Mouse (Mus musculus): ENCODE measurements around the gene Gm21836. TPM values are rescaled to one million over a fixed set of nuclear protein-coding genes. Genes with fewer than 3 reads are reported as not detected.
"Not testable (repeated sequence)": the region's sequence is repeated elsewhere in the genome, so short reads cannot be mapped to it uniquely, and the experiment has no call there.

Gene Gm21836
- not detected in 2 replicates for polyA plus RNA-seq (2015; fragmentation: Nextera tagmentation; extraction: Ambion mirVana)

DNA sequence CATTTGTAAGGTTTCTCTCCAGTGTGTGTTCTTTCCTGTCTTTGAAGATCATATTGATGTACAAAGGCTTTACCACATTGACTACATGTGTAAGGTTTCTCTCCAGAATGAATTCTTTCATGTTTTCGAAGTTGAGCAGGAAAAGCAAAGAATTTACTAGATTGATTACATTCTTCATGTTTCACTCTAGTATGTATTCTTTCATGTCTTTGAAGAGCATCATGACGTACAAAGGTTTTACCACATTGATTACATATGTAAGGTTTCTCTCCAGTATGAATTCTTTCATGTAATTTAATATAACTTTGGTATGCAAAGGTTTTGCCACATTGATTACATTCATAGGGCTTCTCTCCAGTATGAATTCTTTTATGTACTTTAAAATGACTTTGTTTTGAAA lies at the start of gene Gm21836:
Gene Gm21836, minus strand, starts transcription at position 101 of the 400 bp plus-strand sequence.
- H3K4me1 ChIP-seq (replicated peaks); H3K36me3 ChIP-seq; H3K4me3 ChIP-seq; H3K27ac ChIP-seq; H3K9me3 ChIP-seq (replicated peaks); H3K9ac ChIP-seq; H3K27me3 ChIP-seq; ATAC-seq (replicated peaks; ENCODE audit: insufficient number of reproducible peaks, insufficient read depth, low FRiP score, low read depth); H3K4me2 ChIP-seq: not testable (repeated sequence)
- 82% methylated on average over 2 of the region's 2 CpGs for WGBS

DNA sequence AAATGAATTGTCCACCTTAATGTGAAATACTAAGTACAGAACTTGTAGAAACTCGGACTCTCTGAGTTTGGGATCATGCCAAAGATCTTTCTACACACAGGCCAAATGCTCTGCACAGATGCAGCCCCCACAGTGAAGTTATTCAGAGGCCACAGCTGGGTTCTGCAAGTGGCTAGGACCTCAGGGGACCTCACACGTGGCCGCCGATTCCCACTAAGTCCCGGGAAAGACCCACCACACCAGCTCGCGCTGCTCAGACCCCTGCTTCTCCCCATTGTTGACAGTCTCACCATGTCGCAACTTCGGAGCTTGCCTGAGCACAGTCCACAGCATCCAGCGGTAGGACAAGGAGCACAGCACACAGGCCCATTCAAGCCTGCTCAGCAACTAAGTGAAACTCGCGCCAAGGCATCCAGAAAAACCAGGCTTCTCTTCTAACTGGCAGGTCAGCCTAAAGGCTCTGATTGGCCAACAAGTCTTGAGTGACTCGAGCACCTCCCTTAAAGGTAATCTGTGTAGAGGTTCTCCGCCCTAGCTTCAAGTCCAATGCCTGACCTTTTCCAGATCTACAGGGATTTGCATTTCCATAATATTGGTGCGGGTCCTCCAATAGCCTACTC lies 13.1 kb downstream of the Gm21836 start:
- not testable (repeated sequence) for ATAC-seq (replicated peaks; ENCODE audit: insufficient number of reproducible peaks, insufficient read depth, low FRiP score, low read depth); H3K27me3 ChIP-seq; H3K9ac ChIP-seq; H3K9me3 ChIP-seq (replicated peaks); H3K4me3 ChIP-seq
- H3K4me1 ChIP-seq (replicated peaks): peaks cover 22% of the 10 kb centered on the region
- H3K27ac ChIP-seq: peak overlapping the region; percentile 51
- peaks cover 13% of the 10 kb centered on the region for H3K36me3 ChIP-seq
- 44% methylated on average over 13 of the region's 15 CpGs for WGBS
- H3K4me2 ChIP-seq: 0 out of 2 replicates have a peak overlapping the region, but pooled peaks have one; percentile 10

DNA sequence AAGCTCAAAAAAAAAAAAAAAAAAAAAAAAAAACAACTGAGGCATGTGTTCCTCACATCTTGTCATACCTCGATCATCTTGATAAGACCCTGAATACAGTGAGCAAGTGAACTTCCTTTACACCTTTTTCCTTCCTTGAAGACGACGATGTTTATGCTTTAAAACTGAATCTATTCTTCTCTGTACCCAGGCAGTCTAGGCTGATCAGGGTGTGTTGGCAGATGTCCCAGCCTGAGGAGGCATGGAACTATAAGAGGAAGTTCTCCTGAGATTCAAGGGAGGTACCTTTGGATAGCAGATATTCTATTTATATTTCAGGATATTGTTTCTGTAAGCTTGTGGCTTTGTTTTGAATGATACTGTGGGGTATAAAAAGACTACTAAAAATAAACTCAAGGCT lies 15.5 kb downstream of the Gm21836 start:
- Histone ChIP-seq H3K4me1 (replicated peaks) (peaks cover 22% of the 10 kb centered on the region), H3K27me3 (no peaks in the 10 kb centered on the region), H3K4me2 (peak overlapping the region; percentile 24; the same call in 1 of the 2 replicates), H3K9ac (no peak overlapping the region), H3K36me3 (peaks cover 14% of the 10 kb centered on the region), H3K27ac (peak overlapping the region; percentile 84), H3K4me3 (no peak overlapping the region), H3K9me3 (replicated peaks) (peaks cover 6% of the 10 kb centered on the region; the same call in 1 of the 2 replicates)
- ATAC-seq (replicated peaks; ENCODE audit: insufficient number of reproducible peaks, insufficient read depth, low FRiP score, low read depth): peak; percentile 85; the same call in 1 of the 2 replicates
- whole genome bisulfite sequencing: 37% methylated on average over 3 of the region's 3 CpGs

DNA sequence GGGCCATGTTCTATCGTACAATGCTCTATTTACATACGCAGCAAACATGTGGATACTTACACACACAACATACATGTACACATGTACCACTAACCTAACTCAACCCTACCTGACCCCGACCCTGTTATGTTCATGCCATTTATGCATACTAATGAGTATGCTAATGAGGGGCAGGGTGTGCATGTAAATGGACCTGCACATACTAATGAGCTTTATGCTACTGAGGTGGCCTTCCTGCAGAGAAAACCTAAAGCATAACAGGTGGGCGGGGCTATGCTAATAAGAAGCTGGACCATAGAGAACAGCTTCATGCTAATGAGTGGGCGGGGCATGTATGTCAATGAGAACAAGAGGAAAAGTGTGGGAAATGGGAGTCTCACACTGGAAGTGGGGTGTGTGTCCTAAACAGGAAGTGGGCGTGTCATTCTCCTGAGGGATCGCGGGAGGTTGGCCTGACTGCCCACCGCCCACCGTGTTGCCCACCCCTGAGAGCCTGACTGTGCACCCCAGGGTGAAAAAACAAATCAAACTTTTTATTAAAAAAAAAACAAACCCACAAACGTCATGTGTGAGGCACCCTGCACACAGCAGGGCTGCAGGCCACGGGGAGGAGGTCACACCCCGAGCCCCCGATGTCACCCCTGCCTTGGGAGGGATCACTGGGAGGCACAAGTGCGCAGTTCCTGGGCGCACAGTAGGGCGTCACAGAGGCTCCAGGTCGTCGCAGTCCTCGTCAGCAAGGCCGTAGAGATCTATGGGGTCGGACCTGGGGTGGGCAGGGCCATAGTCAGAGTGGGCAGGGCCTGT lies 17.3 kb downstream of the Gm21836 start, which contains the start of gene Ppp2r3d:
Gene Ppp2r3d, minus strand, starts transcription at position 803 of the 807 bp plus-strand sequence.
- no peak for ATAC-seq (replicated peaks; ENCODE audit: insufficient number of reproducible peaks, insufficient read depth, low FRiP score, low read depth)
- Histone ChIP-seq H3K27me3 (no peaks in the 10 kb centered on the region), H3K36me3 (peaks cover 14% of the 10 kb centered on the region), H3K9me3 (replicated peaks) (peaks cover 6% of the 10 kb centered on the region; the same call in 1 of the 2 replicates), H3K9ac (no peak within 1 kb of the TSS), H3K4me3 (no peak within 1 kb of the TSS), H3K4me2 (0 out of 2 replicates have a peak within 1 kb of the TSS, but pooled peaks have one; percentile 10), H3K27ac (peak within 1 kb of the TSS; percentile 84), H3K4me1 (replicated peaks) (peaks cover 22% of the 10 kb centered on the region)
- 97% methylated on average over 22 of the region's 22 CpGs for WGBS

DNA sequence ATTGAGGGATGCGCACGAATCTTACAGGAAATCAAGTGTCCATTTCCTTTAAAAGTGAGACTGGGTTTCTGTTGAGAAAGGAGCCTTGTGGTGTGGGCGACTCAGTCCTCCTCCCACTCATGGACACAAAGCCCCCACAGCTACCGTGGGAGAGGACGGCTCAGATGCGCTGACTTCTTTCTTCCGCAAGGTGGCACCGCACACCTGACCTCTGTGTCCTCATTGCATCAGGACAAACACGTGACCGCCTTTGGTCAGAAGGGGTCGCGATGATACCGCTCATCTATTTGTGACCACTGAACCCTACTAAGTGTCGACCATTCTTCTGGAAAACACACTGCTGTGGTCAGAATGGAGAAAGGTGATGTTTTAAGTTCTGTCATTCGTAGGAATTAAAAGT lies 17.9 kb downstream of the Gm21836 start:
- no peaks in the 10 kb centered on the region for H3K27me3 ChIP-seq
- H3K4me3 ChIP-seq: no peak overlapping the region
- H3K27ac ChIP-seq: no peak overlapping the region
- peaks cover 19% of the 10 kb centered on the region for H3K4me1 ChIP-seq (replicated peaks)
- H3K4me2 ChIP-seq: no peak overlapping the region
- H3K9me3 ChIP-seq (replicated peaks): peaks cover 6% of the 10 kb centered on the region; the same call in 1 of the 2 replicates
- ATAC-seq (replicated peaks; ENCODE audit: insufficient number of reproducible peaks, insufficient read depth, low FRiP score, low read depth): 0 out of 2 replicates have a peak, but pooled peaks have one; percentile 34
- peaks cover 14% of the 10 kb centered on the region for H3K36me3 ChIP-seq
- WGBS: 88% methylated on average over 15 of the region's 15 CpGs
- H3K9ac ChIP-seq: no peak overlapping the region

DNA sequence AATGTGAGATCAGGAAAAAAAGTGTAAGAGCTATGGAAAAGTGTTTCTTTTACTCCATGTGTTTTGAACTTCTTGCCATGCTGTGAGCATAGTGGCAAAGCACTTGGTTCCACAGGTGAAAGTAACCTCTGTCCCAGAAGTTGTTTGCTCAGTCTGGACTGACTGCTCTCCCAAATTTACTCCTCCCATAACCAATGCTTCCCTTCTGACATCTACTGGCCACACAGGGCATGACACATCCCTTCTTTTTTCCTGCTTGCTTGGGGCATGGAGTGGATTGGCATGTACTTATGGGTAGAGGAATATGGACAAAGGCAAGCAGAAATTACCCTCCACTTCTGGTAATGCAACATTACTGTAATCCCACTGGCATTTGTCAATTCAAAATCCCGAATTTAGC lies 37.0 kb downstream of the Gm21836 start:
- Histone ChIP-seq H3K4me1 (replicated peaks) (no peaks in the 10 kb centered on the region), H3K4me2 (no peak overlapping the region), H3K9me3 (replicated peaks) (no peaks in the 10 kb centered on the region), H3K9ac (no peak overlapping the region), H3K36me3 (no peaks in the 10 kb centered on the region), H3K27me3 (no peaks in the 10 kb centered on the region), H3K27ac (no peak overlapping the region), H3K4me3 (no peak overlapping the region)
- ATAC-seq (replicated peaks; ENCODE audit: insufficient number of reproducible peaks, insufficient read depth, low FRiP score, low read depth): no peak
- 0% methylated on average over 1 of the region's 1 CpGs for WGBS

Other genes with a start within 250 kb of the Gm21836 start
- 7.7 and 10.0 TPM in 2 replicates for gene 2010315B03Rik, start 181.1 kb downstream of the Gm21836 start, polyA plus RNA-seq (2015; fragmentation: Nextera tagmentation; extraction: Ambion mirVana)
- 121 and 137 TPM in 2 replicates for gene Ppp2r3d, start 16.9 kb downstream of the Gm21836 start, polyA plus RNA-seq (2015; fragmentation: Nextera tagmentation; extraction: Ambion mirVana)